Mouse (Mus musculus): Measurements from ENCODE around the gene Pou6f2.

The Pou6f2 gene

DNA sequence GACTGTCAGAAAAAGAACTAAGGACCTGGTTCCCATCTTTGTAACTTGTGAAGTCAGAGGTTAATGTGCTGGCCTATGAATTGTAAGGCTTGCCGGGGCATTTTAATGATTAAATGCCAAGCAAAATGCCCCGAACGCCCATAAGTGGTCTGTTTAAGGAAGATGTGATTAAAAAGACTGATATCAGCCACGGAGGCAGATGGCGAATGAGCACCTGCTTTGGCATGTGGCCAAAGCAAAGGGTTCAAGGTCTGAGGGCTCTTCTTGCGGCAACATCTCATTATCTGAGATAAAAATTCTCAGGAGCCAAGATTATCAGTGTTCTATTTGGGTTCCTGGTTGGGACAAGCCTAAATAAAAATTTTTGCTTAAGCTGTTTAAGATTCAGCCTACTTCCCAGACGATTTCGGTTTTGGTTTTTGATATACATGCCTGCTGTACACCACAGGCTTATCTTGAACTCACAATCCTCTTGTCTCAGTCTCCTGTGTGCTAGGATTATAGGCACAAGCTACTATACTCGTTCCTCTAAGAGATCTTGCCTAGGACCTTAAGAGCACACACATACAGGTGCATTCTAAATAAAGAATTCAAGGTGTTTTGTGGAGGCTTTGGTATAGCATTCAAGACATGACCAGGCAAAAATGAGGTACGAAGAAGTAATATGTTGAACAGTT is 315.9 kb downstream of the Pou6f2 start:
- DNase-seq (ENCODE audit: extremely low read depth, insufficient read length, low spot score) = no peak
